Mouse (Mus musculus) kidney, postnatal 0 days (tissue): Measurements from ENCODE around the gene Chst3. TPM values are rescaled to one million over a fixed set of nuclear protein-coding genes. Genes with fewer than 3 reads are reported as not detected.

Source experiments
- ATAC-seq: fragments of 200-750 bp; cut with Nextera tagmentation; replicated peaks from 2 replicates; pipeline ENCODE4 v1.8.0; 2017; ENCODE audit warnings: low read depth, moderate number of reproducible peaks, moderate TSS enrichment, moderate library complexity; ENCODE audit not compliant: low FRiP score
- DNase-seq: peaks from one replicate; pipeline ENCODE4 v3.0.0-alpha.2; 2016; ENCODE audit warnings: low spot score
- H3K27ac ChIP-seq: fragments of 300-500 bp; sonication (generic); 2 replicates; pipeline ENCODE4 v1.5.1; 2014; ENCODE audit warnings: mild to moderate bottlenecking
- H3K27me3 ChIP-seq: fragments of 300-500 bp; sonication (generic); 2 replicates; pipeline ENCODE4 v1.6.1; 2014; ENCODE audit warnings: low read length, mixed read lengths; ENCODE audit not compliant: insufficient read depth
- H3K36me3 ChIP-seq: fragments of 300-500 bp; sonication (generic); 2 replicates; pipeline ENCODE4 v1.6.1; 2014; ENCODE audit warnings: low read length, mixed read lengths; ENCODE audit not compliant: insufficient read depth
- H3K4me1 ChIP-seq: fragments of 300-500 bp; sonication (generic); replicated peaks from 2 replicates; pipeline ENCODE4 v1.6.1; 2014; ENCODE audit warnings: antibody characterized with exemption, low read length, mixed read lengths; ENCODE audit not compliant: insufficient read depth
- H3K4me2 ChIP-seq: fragments of 300-500 bp; sonication (generic); 2 replicates; pipeline ENCODE4 v1.6.1; 2014; ENCODE audit warnings: mild to moderate bottlenecking, low read length, moderate library complexity, mixed read lengths
- H3K4me3 ChIP-seq: fragments of 300-500 bp; sonication (generic); replicated peaks from 2 replicates; pipeline ENCODE4 v1.5.1; 2014; ENCODE audit warnings: low read depth, low read length
- H3K9ac ChIP-seq: fragments of 300-500 bp; sonication (generic); 2 replicates; pipeline ENCODE4 v1.6.1; 2014; ENCODE audit warnings: low read depth, low read length
- H3K9me3 ChIP-seq: fragments of 300-500 bp; sonication (generic); replicated peaks from 2 replicates; pipeline ENCODE4 v1.6.1; 2016; ENCODE audit warnings: low read length, inconsistent platforms, mixed read lengths
- CTCF ChIP-seq: IDR thresholded peaks from 2 replicates; pipeline ENCODE4 v1.5.1; 2016; ENCODE audit warnings: antibody characterized with exemption, low read depth, mild to moderate bottlenecking, moderate library complexity
- WGBS: fragments of 180-500 bp; shearing (Covaris S2); extraction: QIAGEN DNeasy Blood & Tissue Kit; methylation state at CpG from one replicate; pipeline ENCODE4 v1.1.7; 2014; 5-methylcytosine and 5-hydroxymethylcytosine counted together
- polyA plus RNA-seq: library from polyadenylated mRNA; unstranded; fragments of >200 nt; fragmentation: Nextera tagmentation; extraction: Ambion mirVana; gene quantifications from 2 replicates; pipeline ENCODE4 v1.2.1, GENCODE M21; 2015

Gene Chst3
- polyA plus RNA-seq, 1 experiment from 2014 or later, result 0.87 TPM

DNA sequence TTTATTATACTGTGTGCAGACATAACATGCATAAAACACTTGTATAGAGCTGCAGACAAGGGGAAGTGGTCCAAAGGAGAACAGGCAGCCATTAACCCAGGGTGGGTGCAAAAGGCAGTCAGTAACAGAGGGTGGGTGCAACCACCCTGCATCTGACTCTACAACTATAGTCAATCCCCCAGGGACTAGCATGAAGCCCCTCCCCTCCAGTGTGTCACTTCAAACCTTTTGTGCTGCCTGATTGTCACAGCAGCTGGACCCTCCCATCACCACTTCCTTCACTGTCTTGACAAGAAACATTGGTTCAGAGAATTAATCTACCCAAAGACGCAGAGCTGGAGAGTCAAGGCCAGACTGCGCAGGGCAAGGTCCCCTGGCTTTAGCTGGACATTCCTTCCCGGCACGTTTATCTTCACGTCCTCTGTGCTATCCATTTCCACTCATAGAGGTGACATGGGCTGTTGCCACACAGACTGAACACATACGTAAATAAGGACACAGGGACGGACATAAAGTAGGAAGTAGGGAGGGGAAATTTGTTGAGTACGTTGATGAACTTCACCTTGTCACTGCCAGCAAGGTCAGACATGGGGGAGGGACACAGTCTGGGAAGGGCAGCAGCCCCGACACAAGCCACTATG, 13.3 kb downstream of the Chst3 start:
- TF ChIP-seq CTCF, result no peak
- no peaks in the 10 kb centered on the region for H3K36me3 ChIP-seq
- H3K27ac ChIP-seq, result no peak overlapping the region
- H3K9ac ChIP-seq, result no peak overlapping the region
- 36% methylated on average over 9 of the region's 9 CpGs for WGBS
- no peak overlapping the region for H3K4me3 ChIP-seq
- H3K4me1 ChIP-seq, result peaks cover 17% of the 10 kb centered on the region
- no peak overlapping the region for H3K4me2 ChIP-seq
- DNase-seq (no peak), ATAC-seq (no peak)
- no peaks in the 10 kb centered on the region for H3K27me3 ChIP-seq
- no peaks in the 10 kb centered on the region for H3K9me3 ChIP-seq

- H3K9ac ChIP-seq, result no peak overlapping the region
- no peak for TF ChIP-seq CTCF
- ATAC-seq, result no peak
These were observed 16.3 kb downstream of the Chst3 start for GRCm38 (mm10) chr10:60202785-60203184.

GRCm38 (mm10) chr10:60200996-60201395, 18.1 kb downstream of the Chst3 start:
- WGBS, result 56% methylated on average over 6 of the region's 6 CpGs
- Histone ChIP-seq H3K9me3 (no peaks in the 10 kb centered on the region), H3K9ac (no peak overlapping the region), H3K27ac (no peak overlapping the region), H3K4me1 (peaks cover 13% of the 10 kb centered on the region), H3K4me2 (no peak overlapping the region), H3K27me3 (no peaks in the 10 kb centered on the region), H3K4me3 (no peak overlapping the region), H3K36me3 (no peaks in the 10 kb centered on the region)
- no peak for ATAC-seq
- no peak for DNase-seq
- TF ChIP-seq CTCF, result no peak

More at GRCm38 (mm10) chr10:60202785-60203184, 16.3 kb downstream of the Chst3 start:
- Histone ChIP-seq H3K9me3 (no peaks in the 10 kb centered on the region), H3K4me2 (no peak overlapping the region), H3K4me3 (no peak overlapping the region), H3K4me1 (peaks cover 17% of the 10 kb centered on the region), H3K27me3 (no peaks in the 10 kb centered on the region), H3K36me3 (no peaks in the 10 kb centered on the region), H3K27ac (peak overlapping the region; percentile 48)
- WGBS, result 39% methylated on average over 5 of the region's 5 CpGs
- DNase-seq, result no peak

DNA sequence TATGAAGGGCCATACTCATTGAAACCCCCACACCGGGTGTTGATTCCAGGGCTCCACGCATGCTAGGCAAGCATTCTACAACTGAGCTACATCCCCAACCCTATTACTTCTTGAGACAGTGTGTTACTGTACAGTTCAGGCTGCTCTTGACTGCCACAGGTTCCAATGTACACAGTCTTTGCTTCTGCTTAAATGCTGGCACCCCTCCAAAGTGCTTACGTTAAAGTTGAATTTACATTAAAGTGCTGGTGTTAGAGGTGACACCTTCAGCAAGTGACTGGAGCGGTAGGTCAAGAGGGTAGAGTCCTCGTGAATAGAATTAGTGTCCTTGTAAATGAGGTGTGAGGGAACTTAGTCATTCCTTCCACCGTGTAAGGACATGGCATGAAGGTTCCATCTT, 19.7 kb downstream of the Chst3 start:
- DNase-seq (no peak), ATAC-seq (no peak)

DNA sequence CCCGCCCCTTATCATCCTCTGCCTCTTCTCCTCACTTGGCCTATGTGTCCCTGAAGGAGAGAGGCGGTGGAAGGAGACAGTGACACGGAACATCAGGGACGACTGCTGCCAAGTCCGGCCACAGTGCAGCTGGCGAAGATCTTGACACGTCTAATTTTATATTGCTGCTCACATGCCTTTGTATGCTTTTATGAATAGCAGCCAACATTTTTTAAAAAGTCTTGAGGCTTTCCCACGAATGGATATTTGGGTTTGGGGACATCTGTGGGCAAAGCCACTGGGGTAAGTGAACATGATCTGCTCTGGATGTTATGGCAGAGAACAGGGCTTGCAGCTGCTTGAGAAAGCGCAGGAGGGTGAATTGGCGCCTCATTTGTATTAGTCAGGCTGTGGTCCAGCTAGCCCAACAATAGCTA, 21.6 kb downstream of the Chst3 start:
- H3K9me3 ChIP-seq, result no peaks in the 10 kb centered on the region
- no peak overlapping the region for H3K27ac ChIP-seq
- DNase-seq, result peak; percentile 76
- peaks cover 20% of the 10 kb centered on the region for H3K4me1 ChIP-seq
- H3K36me3 ChIP-seq, result no peaks in the 10 kb centered on the region
- no peak overlapping the region for H3K9ac ChIP-seq
- ATAC-seq, result no peak
- H3K4me2 ChIP-seq, result no peak overlapping the region
- no peak for TF ChIP-seq CTCF
- H3K4me3 ChIP-seq, result no peak overlapping the region
- WGBS, result 69% methylated on average over 10 of the region's 10 CpGs
- H3K27me3 ChIP-seq, result no peaks in the 10 kb centered on the region

More for the DNA sequence above, 19.7 kb downstream of the Chst3 start:
- no peak for TF ChIP-seq CTCF
- H3K9ac ChIP-seq, result no peak overlapping the region
- no peaks in the 10 kb centered on the region for H3K36me3 ChIP-seq
- no peak overlapping the region for H3K4me3 ChIP-seq
- no peak overlapping the region for H3K27ac ChIP-seq
- peaks cover 20% of the 10 kb centered on the region for H3K4me1 ChIP-seq
- H3K9me3 ChIP-seq, result no peaks in the 10 kb centered on the region
- no peak overlapping the region for H3K4me2 ChIP-seq
- 82% methylated on average over 6 of the region's 6 CpGs for WGBS
- no peaks in the 10 kb centered on the region for H3K27me3 ChIP-seq

GRCm38 (mm10) chr10:60196971-60197370, 22.1 kb downstream of the Chst3 start:
- Histone ChIP-seq H3K27me3 (no peaks in the 10 kb centered on the region), H3K4me3 (no peak overlapping the region), H3K4me2 (no peak overlapping the region), H3K9me3 (no peaks in the 10 kb centered on the region), H3K4me1 (peaks cover 20% of the 10 kb centered on the region), H3K9ac (no peak overlapping the region), H3K36me3 (no peaks in the 10 kb centered on the region), H3K27ac (no peak overlapping the region)
- TF ChIP-seq CTCF, result no peak
- no peak for DNase-seq
- no peak for ATAC-seq
- 53% methylated on average over 5 of the region's 5 CpGs for WGBS

DNA sequence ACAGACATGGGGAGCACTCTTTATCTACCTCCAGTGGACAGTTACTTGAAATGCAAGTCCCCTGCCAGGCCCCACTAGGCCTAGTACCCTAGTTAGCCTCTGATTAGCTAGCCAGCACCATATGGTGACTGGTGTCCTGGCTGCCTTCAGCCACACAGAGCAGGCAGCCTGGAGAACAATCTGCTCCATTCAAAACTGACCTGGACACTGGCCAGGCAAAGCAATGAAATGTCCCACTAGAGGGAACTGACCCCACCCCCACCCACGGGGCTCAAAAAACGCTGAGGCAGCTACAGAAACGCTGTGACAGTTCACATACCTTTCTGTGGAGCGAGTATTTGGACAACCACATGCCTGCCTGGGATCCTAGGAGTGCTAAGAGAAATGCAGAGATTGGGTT, 24.0 kb downstream of the Chst3 start:
- Histone ChIP-seq H3K4me1 (peaks cover 20% of the 10 kb centered on the region), H3K9ac (no peak overlapping the region), H3K27ac (no peak overlapping the region), H3K4me2 (no peak overlapping the region), H3K9me3 (no peaks in the 10 kb centered on the region), H3K4me3 (no peak overlapping the region), H3K27me3 (no peaks in the 10 kb centered on the region), H3K36me3 (no peaks in the 10 kb centered on the region)
- no peak for ATAC-seq
- TF ChIP-seq CTCF, result no peak
- 23% methylated on average over 4 of the region's 4 CpGs for WGBS
- DNase-seq, result peak; percentile 41
